Mouse (Mus musculus): ENCODE measurements around the gene Olfr678.
"Not testable (repeated sequence)": the region's sequence is repeated elsewhere in the genome, so short reads cannot be mapped to it uniquely, and the experiment has no call there.

Gene Olfr678

GRCm38 (mm10) chr7:105064175-105064574 lies at the start of gene Olfr678:
Olfr678 (plus strand) TSS chr7:105064475.
- DNase-seq, result no peak

DNA sequence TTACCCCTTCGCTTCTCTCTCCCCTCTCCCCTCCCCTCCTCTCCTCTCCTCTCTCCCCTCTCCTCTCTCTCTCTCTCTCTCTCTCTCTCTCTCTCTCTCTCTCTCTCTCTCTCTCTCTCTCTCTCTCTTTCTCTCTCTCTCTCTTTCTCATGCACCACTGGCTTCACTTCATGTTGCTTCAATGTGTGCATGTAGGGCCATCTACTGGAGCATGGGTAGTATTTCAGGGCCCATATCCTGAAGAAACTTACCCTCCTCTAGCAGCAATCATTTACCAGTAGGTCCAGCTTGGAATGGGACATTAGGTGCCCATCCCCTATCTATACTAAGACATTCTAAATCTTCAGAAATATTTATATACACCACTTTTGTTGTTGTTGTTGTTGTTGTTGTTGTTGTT lies 41.7 kb upstream of the Olfr678 start:
- no peak for DNase-seq

- no peak for DNase-seq
Observed at GRCm38 (mm10) chr7:105028360-105028759, 35.9 kb upstream of the Olfr678 start, which contains the start of gene Olfr675. Olfr675 (minus strand) TSS chr7:105028460.

- DNase-seq, result no peak
Observed at GRCm38 (mm10) chr7:105032398-105032797, 31.9 kb upstream of the Olfr678 start, which contains the start of gene Olfr676. Olfr676 (plus strand) TSS chr7:105032698.

- DNase-seq, result not testable (repeated sequence)
Observed at GRCm38 (mm10) chr7:105033836-105034235, 30.4 kb upstream of the Olfr678 start.

- no peak for DNase-seq
Observed at GRCm38 (mm10) chr7:105058951-105059350, 5.3 kb upstream of the Olfr678 start.

- no peak for DNase-seq
Observed at GRCm38 (mm10) chr7:105080905-105081304, 16.6 kb downstream of the Olfr678 start, which contains the start of gene Olfr679. Olfr679 (plus strand) TSS chr7:105081205.

DNA sequence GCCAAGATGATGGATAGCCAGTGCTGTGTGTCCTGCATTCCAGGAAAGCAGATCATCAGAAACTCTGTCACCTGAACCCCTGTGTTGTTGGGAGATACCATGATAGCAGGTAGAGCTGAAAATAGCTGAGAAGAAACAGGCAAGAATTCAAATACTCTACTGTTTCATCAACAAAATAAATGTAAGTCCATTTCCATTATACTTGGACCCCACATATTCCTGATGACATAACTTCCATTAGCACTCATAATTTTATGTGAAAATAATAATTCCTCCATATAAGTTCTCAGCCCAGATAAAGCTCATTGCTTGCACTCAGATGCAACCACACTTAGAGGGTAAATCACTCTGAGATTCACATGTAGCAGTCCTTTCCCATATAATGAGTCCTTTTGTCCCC lies 28.4 kb downstream of the Olfr678 start, which contains the start of gene Olfr680-ps1:
Gene Olfr680-ps1, minus strand, starts transcription at position 101 of the 400 bp plus-strand sequence.
- DNase-seq, result not testable (repeated sequence)

DNA sequence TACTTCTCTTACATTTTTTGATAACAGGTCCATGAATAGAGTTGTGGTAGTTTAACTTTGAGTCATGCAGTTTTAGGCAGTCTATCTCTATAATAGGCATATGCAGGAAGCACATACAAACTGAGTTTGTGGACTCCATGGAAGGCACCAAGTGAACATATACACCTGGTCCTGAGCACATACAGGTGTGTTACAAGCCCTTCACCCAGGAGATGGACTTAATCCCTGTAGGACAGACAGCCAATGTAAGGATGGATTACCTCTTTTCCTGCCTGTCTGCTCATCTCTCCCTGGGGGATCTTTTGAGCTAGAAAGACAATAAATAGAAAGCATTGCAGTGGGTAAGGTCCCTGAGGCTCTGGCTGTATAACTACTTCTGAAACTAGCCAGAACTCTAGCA lies 52.3 kb downstream of the Olfr678 start, which contains the start of gene Olfr681:
Gene Olfr681, plus strand, starts transcription at position 301 of the 400 bp plus-strand sequence.
- no peak for DNase-seq
